Mouse (Mus musculus) stomach, postnatal 0 days (tissue): Measurements from ENCODE around the gene Wnt1.

Source experiments
- CTCF ChIP-seq: IDR thresholded peaks from 2 replicates; pipeline ENCODE4 v1.5.1; 2016; ENCODE audit warnings: antibody characterized with exemption, low read depth, mild to moderate bottlenecking, moderate library complexity
- EP300 ChIP-seq: optimal IDR thresholded peaks from 2 replicates; pipeline ENCODE3; 2016; ENCODE audit warnings: antibody characterized with exemption

- TF ChIP-seq EP300 (no peak), CTCF (no peak)
These were observed 541 bp upstream of the Wnt1 start for GRCm38 (mm10) chr15:98788972-98789660.
